Mouse (Mus musculus) spleen, adult 2 months (tissue): ENCODE data around the gene Ssh2.

Experiments used
- CTCF ChIP-seq: fragments of 200-500 bp; IDR thresholded peaks from 2 replicates; pipeline ENCODE4 v1.5.1; 2011; ENCODE audit warnings: mild to moderate bottlenecking, inconsistent platforms; ENCODE audit not compliant: insufficient read depth, insufficient read length, insufficient replicate concordance; ENCODE audit errors: extremely low read depth
- POLR2A ChIP-seq: fragments of 200-500 bp; IDR thresholded peaks from 2 replicates; pipeline ENCODE4 v1.6.1; 2011; ENCODE audit warnings: low read depth, low read length, inconsistent platforms

DNA sequence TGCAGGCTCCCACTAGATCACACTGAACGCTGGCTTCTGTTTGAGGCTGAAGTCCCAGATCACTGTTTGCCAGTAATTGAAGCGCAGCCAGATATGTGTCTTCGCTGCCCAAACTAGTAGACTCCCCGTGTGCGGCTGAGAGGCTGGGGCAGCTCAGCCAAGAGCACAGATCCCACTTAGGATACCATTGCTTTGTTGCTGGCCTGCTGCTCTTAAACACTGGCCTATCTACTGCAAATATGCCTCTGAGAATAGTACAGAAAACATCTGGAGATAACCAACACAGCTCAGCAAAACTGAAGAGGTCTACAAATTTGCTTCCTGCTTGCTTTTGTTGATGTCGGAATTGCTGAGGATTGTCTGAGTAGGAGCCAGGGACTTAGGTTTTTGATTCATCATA, 240.8 kb downstream of the Ssh2 start:
- TF ChIP-seq CTCF (no peak), POLR2A (no peak)
